Mouse (Mus musculus) cerebellum, adult 2 months (tissue): ENCODE results near the gene Ndufb10.

ENCODE experiments used
- CTCF ChIP-seq: fragments of 200-500 bp; IDR thresholded peaks from 2 replicates; pipeline ENCODE4 v1.5.1; 2011; ENCODE audit warnings: low read depth, mild to moderate bottlenecking, control low read depth, low read length, moderate library complexity, borderline replicate concordance; ENCODE audit not compliant: insufficient read depth
- POLR2A ChIP-seq: fragments of 200-500 bp; IDR thresholded peaks from 2 replicates; pipeline ENCODE4 v1.6.1; 2011; ENCODE audit warnings: low read length, control low read depth, borderline replicate concordance; ENCODE audit not compliant: insufficient read depth

DNA sequence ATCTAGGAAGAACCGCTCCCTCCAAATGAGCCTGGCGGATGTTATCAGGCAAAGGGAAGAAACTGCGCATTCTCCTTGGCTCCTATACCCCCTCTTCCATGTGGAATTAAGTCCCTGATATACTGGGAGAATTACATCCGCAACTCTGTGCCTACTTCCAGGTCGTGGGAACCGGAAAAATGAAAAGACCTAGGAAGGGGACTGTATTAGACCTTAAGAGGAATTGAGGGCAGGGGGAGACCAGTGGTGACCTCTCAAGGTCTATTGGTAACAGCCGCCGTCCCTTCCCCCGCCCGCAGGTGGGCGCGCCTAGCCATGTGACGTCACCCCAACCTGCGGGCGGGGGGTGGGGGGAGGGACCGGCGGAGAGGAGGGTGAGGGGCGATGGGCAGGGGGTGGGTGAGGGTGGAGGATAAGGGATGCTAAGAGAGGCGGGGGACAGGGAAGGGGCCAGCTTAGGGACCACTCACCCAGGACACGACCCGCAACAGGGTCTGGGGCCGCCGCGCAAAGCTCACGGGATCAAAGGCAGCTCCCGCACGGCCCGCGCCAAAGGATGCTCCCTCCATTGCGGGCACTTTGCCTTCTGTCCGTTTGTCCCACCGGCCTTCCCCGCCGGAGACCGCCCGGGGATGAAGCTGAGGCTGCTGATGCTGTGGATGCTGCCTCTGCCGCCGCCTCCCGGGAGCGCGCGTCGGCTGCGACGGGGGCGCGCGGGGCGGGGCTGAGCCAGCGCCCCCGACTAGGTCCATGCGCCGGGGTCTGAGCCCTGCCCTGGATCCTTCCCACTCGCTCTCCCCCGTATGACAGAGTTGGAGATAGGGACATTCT is 34.8 kb downstream of the Ndufb10 start, which contains the start of gene Syngr3:
- no peak for TF ChIP-seq CTCF
- TF ChIP-seq POLR2A = peak; percentile 81
